Mouse (Mus musculus): ENCODE data around the gene Gm28845.
"Not testable (repeated sequence)": the region's sequence is repeated elsewhere in the genome, so short reads cannot be mapped to it uniquely, and the experiment has no call there.

Gene Gm28845

DNA sequence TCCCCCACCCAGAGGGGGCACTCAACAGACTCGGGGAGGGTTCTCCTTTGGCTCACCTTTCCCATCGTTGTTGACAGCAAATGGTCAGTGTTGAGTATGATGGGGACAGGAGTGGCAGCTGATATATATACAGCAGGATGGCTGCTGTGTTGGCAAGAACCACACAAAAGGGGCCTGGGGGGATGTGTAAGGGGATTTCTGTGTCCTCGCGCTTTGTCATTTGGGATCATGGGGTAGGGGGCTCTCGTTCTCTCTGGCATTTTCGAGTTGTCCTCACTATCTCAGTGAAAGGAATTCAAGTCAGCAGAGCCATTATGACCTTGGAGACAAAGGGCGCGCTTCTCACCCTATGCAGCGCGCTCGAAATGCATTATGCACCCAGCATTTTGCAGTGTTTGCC lies 16.1 kb downstream of the Gm28845 start, which contains the start of gene Cryga:
Gene Cryga (minus strand): TSS at position 101 of the 400 bp plus-strand sequence.
- no peak for DNase-seq

DNA sequence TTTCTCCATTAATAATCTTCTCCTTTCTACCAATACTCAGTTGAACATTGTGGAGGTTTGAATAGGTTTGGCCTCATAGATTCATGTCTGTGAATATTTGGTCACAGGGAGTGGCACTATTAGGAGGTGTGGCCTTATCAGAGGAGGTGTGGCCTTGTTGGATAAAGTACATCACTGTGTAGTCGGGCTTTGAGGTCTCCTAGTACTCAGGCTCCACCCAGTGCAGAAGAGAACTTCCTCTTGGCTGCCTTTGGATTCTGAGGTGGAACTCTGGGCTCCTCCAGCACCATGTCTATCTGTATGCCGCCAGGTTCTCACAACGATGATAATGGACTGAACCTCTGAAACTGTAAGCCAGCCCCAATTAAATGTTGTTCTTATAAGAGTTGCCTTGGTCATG lies 22.4 kb downstream of the Gm28845 start:
- DNase-seq: no peak

DNA sequence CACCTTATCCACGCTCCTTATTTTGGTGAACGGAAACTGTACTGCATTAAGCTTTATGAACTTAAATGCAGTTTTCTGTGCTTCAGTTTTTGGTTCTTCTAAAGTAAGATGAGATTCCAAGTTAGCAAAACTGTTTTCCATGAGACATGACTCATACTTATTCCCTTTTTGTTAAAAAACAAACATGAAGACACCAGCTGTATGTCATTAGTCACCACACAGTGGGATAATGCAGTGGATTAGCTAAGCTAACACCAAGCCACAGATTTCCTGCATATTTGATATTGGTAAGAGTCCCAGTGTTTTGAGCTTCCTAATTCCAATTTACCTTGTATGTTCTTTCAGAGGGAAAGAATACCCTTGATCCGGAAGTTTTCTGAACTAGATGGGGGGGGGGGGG lies 27.8 kb downstream of the Gm28845 start:
- no peak for DNase-seq

DNA sequence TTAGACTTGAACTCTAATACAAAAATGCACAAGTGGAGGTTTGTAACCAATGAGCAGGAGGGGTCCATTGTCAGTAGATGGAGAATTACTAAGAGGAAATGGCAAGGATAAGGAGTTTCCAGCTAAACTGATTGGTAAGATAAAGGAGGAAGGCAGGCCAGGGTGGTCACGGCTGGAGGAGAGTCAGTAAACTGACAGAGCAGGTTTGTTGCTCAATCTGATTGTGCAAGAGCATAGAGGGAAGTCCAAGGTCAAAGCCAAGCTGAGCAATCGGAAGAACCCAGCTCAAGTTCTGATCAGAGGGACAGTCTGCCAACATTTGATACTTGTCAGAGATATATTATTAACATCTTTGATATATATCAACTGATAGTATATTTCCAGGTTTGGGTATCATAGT lies 29.0 kb downstream of the Gm28845 start:
- peak; percentile 45 for DNase-seq

DNA sequence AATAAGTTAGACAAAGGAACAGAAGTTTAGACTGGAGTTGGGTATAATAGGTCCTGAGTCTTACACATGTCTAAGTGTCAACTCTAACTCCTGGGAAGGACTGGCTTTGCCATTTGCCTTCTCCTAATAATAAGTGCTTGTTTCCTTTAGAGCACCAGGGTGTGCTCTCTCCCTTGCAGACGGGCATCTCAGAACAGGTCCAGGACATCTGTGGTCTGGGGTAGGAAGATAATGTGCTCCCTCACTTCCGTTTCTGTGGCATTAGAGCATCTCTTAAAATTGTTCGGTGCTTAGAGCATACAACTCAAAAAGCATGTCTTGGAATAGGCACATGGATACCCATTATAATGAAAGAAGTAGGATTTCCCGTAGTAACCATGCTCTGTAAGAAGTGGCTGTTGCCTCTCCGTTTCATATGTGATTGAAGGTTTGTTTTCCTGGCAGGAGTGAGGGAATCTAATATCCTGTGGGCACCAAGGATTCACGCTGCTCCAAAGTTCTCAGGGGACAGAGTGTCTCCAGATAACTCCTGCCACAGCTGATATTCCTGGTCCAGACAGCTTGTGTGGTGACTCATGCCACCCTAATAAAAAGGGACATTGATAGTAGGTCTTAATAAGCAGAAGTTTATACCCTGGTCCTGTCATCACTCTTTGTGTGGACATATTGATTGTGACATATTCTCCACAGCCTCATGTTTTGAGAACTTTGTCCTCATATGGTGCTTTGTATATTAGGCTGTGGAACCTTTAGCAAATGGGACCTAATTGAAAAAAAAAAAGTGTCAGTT lies 30.6 kb downstream of the Gm28845 start:
- DNase-seq: no peak

DNA sequence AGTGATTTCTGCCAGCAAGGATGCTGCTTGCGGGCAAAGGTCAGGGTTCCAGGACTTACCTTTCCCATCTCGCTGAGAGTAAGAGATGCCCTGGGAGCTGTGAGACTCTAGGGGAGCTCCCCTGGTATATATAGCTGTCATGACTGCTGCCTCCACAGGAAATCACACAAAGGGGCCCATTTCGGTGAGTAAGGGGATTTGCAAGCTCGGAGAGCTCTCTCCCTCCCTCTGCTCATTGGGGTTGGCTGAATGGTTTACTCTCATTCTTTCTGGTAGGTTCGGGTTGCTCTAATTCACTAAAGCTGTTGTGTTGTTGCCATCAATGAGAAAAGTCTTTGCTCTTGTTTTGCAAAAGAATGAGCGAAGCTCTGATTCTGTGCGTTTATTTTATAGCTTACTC lies 37.2 kb downstream of the Gm28845 start, which contains the start of gene Crygb:
Gene Crygb (minus strand): TSS at position 101 of the 400 bp plus-strand sequence.
- DNase-seq: no peak

GRCm38 (mm10) chr1:65075607-65076006 lies 43.8 kb downstream of the Gm28845 start:
- DNase-seq: no peak

DNA sequence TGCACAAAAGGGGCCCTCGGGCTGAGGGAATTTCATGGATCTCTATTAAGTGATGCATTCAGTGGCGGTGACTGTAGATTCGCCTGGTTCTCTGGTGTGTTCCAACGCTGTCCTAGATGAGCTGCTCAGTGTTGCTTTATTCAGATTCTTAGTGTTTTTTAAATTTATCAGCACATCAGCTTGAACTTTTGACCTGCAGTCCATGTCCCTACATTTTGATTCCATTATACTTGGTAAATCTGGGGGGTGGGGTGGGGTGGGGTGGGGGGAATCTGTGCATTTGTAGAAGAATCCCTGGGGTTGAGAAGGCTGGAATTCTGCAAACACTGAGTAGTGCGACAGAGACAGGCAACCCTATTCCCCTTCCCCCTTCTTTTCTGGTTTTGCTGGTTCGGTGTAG lies 45.8 kb downstream of the Gm28845 start, which contains the start of gene Crygc:
Gene Crygc (minus strand): TSS at position 101 of the 400 bp plus-strand sequence.
- DNase-seq: no peak

DNA sequence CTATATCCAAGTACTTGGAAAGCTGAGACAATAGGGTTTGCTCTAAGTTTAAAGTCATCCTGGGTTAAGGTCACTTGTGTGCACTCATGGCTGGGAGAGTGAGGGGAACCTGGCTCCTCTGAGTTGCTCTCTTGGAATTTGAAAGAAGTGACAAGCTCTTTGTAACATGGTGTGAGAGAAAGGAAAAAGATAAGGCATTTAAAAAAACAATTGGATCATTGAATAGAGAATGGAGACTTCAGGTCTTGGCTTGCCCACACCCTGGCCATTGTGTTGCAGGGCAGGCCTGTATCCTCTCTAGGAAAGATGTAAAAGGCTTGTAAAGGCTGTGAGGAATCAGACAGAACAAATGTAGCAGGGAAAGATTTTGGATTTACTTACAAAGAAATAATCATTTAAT lies 51.5 kb downstream of the Gm28845 start:
- DNase-seq: no peak

- DNase-seq: no peak
Observed at GRCm38 (mm10) chr1:65064201-65064600, 55.2 kb downstream of the Gm28845 start.

- no peak for DNase-seq
Observed at GRCm38 (mm10) chr1:65063352-65063751, 56.0 kb downstream of the Gm28845 start, which contains the start of gene Crygd. TSS of gene Crygd (minus strand) at chr1:65063452.

- DNase-seq: no peak
Observed at GRCm38 (mm10) chr1:65052140-65052539, 67.2 kb downstream of the Gm28845 start.

- DNase-seq: no peak
Observed at GRCm38 (mm10) chr1:65051696-65052095, 67.7 kb downstream of the Gm28845 start.

- not testable (repeated sequence) for DNase-seq
Observed at GRCm38 (mm10) chr1:65050952-65051351, 68.4 kb downstream of the Gm28845 start, which contains the start of gene Cryge. TSS of gene Cryge (minus strand) at chr1:65051149.
